Mouse (Mus musculus) ES-E14 (cell line): ENCODE data around the gene Zfp507. TPM values are rescaled to one million over a fixed set of nuclear protein-coding genes. Genes with fewer than 3 reads are reported as not detected.

Experiments used
- DNase-seq: peaks from one replicate; pipeline ENCODE4 v3.0.0-alpha.2; 2013; ENCODE audit warnings: low read depth, low spot score
- H3K27ac ChIP-seq: 2 replicates; pipeline ENCODE4 v1.5.1; 2012; ENCODE audit warnings: low read depth, mild to moderate bottlenecking, low read length, moderate library complexity, mixed read lengths; ENCODE audit not compliant: poor library complexity, insufficient read depth, severe bottlenecking
- H3K36me3 ChIP-seq: 2 replicates; pipeline ENCODE4 v1.6.1; 2012; ENCODE audit warnings: mild to moderate bottlenecking, low read length, moderate library complexity, mixed read lengths; ENCODE audit not compliant: control insufficient read depth, poor library complexity, insufficient read depth, severe bottlenecking
- H3K4me1 ChIP-seq, 2 experiments: fragments of 150-350 bp in 1 of 2; sonication (generic) in 1 of 2; 2 replicates each; pipeline ENCODE4 v1.6.1; 2012; ENCODE audit warnings: low read length in 2 of 2, mild to moderate bottlenecking in 1 of 2, mixed read lengths in 1 of 2; ENCODE audit not compliant: control insufficient read depth in 2 of 2, insufficient read depth in 2 of 2, poor library complexity in 1 of 2
- H3K4me3 ChIP-seq, 2 experiments: fragments of 150-350 bp in 1 of 2; sonication (generic) in 1 of 2; 2 replicates each; pipeline ENCODE4 v1.5.1; 2012; ENCODE audit warnings: low read length in 2 of 2, low read depth in 1 of 2, mild to moderate bottlenecking in 1 of 2, mixed read lengths in 1 of 2; ENCODE audit not compliant: insufficient read depth in 1 of 2, poor library complexity in 1 of 2, severe bottlenecking in 1 of 2
- H3K9ac ChIP-seq: 2 replicates; pipeline ENCODE4 v1.6.1; 2012; ENCODE audit warnings: low read depth, mild to moderate bottlenecking, low read length, mixed read lengths; ENCODE audit not compliant: poor library complexity, insufficient read depth, severe bottlenecking
- H3K9me3 ChIP-seq: fragments of 150-350 bp; sonication (generic); 2 replicates; pipeline ENCODE4 v1.6.1; 2012; ENCODE audit warnings: low read depth, mild to moderate bottlenecking, low read length; ENCODE audit not compliant: control insufficient read depth, insufficient read depth
- CHD2 ChIP-seq: IDR thresholded peaks from 2 replicates; pipeline ENCODE4 v1.6.1; 2014; ENCODE audit warnings: mild to moderate bottlenecking, low read depth, low read length, inconsistent platforms
- HCFC1 ChIP-seq: IDR thresholded peaks from 2 replicates; pipeline ENCODE4 v1.6.1; 2012; ENCODE audit warnings: low read length, inconsistent platforms, borderline replicate concordance; ENCODE audit not compliant: insufficient read depth
- MAFK ChIP-seq: IDR thresholded peaks from 2 replicates; pipeline ENCODE4 v1.6.1; 2014; ENCODE audit warnings: mild to moderate bottlenecking, low read depth, low read length, inconsistent platforms; ENCODE audit not compliant: insufficient read depth
- ZC3H11A ChIP-seq: IDR thresholded peaks from 2 replicates; pipeline ENCODE4 v1.6.1; 2012; ENCODE audit warnings: low read depth, mild to moderate bottlenecking, inconsistent platforms, low read length, borderline replicate concordance
- ZNF384 ChIP-seq: IDR thresholded peaks from 2 replicates; pipeline ENCODE4 v1.6.1; 2012; ENCODE audit warnings: low read depth, low read length, inconsistent platforms
- in situ Hi-C, 2 experiments: fragments of 600-800 bp; cut with MboI; formaldehyde crosslinking; loops; one replicate each; pipeline ENCODE4 v1.15.1; 2025; ENCODE audit warnings: low sequenced_read_pairs in 2 of 2, inconsistent platforms in 1 of 2; ENCODE audit not compliant: unreplicated experiment in 2 of 2
- total RNA-seq: library from RNA; depleted of rRNA; stranded (reverse); fragments of 300-350 nt; gene quantifications from 2 replicates; pipeline ENCODE4 v1.2.3, GENCODE M21; 2012

The Zfp507 gene
- total RNA-seq, 1 experiment = 25.8 TPM

- Histone ChIP-seq H3K4me3 (no peak overlapping the region), H3K9me3 (no peaks in the 10 kb centered on the region), H3K27ac (no peak overlapping the region), H3K36me3 (peaks cover 39% of the 10 kb centered on the region), H3K9ac (no peak overlapping the region), H3K4me1 (peaks cover 3 to 11% of the 10 kb centered on the region in 2 experiments; a peak in 3 of 4 replicates)
- in situ Hi-C loops = no loop called here
- DNase-seq = no peak
- TF ChIP-seq ZNF384 (no peak), CHD2 (no peak), HCFC1 (no peak), ZC3H11A (no peak), MAFK (no peak)
Measured at GRCm38 (mm10) chr7:35790926-35791325, 11.9 kb downstream of the Zfp507 start.

- in situ Hi-C loops = no loop called here
- Histone ChIP-seq H3K4me1 (peaks cover 3 to 11% of the 10 kb centered on the region in 2 experiments; a peak in 3 of 4 replicates), H3K27ac (no peak overlapping the region), H3K9ac (no peak overlapping the region), H3K9me3 (no peaks in the 10 kb centered on the region), H3K36me3 (peaks cover 42% of the 10 kb centered on the region), H3K4me3 (no peak overlapping the region)
- DNase-seq = no peak
- TF ChIP-seq CHD2 (no peak), ZNF384 (no peak), MAFK (no peak), HCFC1 (no peak), ZC3H11A (no peak)
Measured at GRCm38 (mm10) chr7:35790201-35790600, 12.6 kb downstream of the Zfp507 start.

- Histone ChIP-seq H3K36me3 (peaks cover 25% of the 10 kb centered on the region), H3K9ac (no peak overlapping the region), H3K4me1 (no peaks in the 10 kb centered on the region), H3K4me3 (no peak overlapping the region), H3K27ac (no peak overlapping the region), H3K9me3 (no peaks in the 10 kb centered on the region)
- no peak for TF ChIP-seq ZC3H11A
- DNase-seq = no peak
- in situ Hi-C loops = no loop called here
Measured at GRCm38 (mm10) chr7:35785579-35785978, 17.2 kb downstream of the Zfp507 start.

- no peak overlapping the region for H3K4me3 ChIP-seq
- TF ChIP-seq MAFK (no peak), ZC3H11A (no peak), ZNF384 (no peak)
- peaks cover 23% of the 10 kb centered on the region for H3K36me3 ChIP-seq
- H3K9ac ChIP-seq = no peak overlapping the region
- DNase-seq = no peak
- no peak overlapping the region for H3K27ac ChIP-seq
- in situ Hi-C loops = no loop called here
- no peaks in the 10 kb centered on the region for H3K4me1 ChIP-seq
- H3K9me3 ChIP-seq = no peaks in the 10 kb centered on the region
Measured at GRCm38 (mm10) chr7:35782252-35782651, 20.6 kb downstream of the Zfp507 start.

- DNase-seq = no peak
- H3K9me3 ChIP-seq = no peaks in the 10 kb centered on the region
- no peak overlapping the region for H3K4me3 ChIP-seq
- H3K4me1 ChIP-seq = no peaks in the 10 kb centered on the region
- no peak overlapping the region for H3K27ac ChIP-seq
- in situ Hi-C loops = no loop called here
- peaks cover 27% of the 10 kb centered on the region for H3K36me3 ChIP-seq
- H3K9ac ChIP-seq = no peak overlapping the region
- TF ChIP-seq MAFK (no peak), ZNF384 (no peak), HCFC1 (no peak), CHD2 (no peak), ZC3H11A (no peak)
Measured at GRCm38 (mm10) chr7:35774127-35774526, 28.7 kb downstream of the Zfp507 start.
